In the genomic region with DNA sequence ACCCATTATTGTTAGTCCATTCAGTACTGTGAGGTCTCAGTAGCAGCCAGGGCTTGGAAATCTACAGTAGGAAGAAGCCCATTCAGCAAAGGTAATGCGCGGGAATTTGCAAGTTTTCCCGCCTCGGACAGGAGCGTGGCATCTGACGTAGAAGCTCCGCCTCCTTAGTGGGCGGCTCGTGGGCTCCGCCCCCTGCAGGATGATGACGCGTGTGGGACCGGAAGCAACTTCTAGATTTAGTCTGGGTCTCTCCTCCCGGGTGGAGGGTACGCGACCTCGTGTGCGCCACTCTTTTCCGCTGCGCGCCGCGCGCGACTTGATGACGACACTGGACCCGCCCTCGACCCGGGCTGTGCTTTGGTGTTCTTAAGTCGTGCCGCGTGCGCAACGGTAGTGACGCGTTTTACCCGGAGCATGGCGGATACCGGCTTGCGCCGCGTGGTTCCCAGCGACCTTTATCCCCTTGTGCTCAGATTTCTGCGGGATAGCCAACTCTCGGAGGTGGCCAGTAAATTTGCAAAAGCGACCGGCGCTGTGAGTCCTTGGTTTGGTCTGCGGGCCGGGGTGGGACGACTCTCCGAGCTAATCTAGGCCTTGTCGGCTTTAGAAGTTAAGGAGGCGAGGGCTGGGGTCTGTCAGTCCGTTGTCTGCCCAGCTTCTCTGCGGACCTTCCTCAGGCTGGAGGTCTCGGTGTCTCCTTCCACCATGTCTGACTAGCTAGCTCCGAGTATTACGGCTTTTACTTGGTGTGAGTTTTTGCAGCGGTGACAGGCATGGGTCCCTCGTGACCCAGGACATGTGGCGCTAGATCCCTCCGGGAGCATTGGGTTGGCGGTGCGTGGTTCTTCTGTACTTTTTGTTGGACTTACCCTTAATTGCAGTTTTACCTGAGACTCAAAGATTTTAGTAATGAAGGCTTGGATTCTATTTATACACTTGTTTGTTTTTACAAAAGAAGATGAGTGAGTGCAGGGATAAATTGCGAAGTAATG, we compare ENCODE assay signal across 8 mouse cellular contexts. TPM values are rescaled to one million over a fixed set of nuclear protein-coding genes. Genes with fewer than 3 reads are reported as not detected.
A peak's percentile ranks its signal among the peaks of the same experiment; 100 is the strongest.
DNase-seq lines count a peak whose midpoint lies in the region; ATAC-seq and TF ChIP-seq lines count a peak whose summit lies in the region.

Gene Nolc1, plus strand, starts transcription at position 248 of the 992 bp plus-strand sequence.

- peaks cover 42% of the 10 kb centered on the region for H3K79me2 ChIP-seq in MEL (ENCODE audit: control insufficient read depth, insufficient read depth, low read length, poor library complexity)

- H3K36me3 ChIP-seq in MEL (ENCODE audit: control insufficient read depth in 1 of 2, insufficient read depth in 2 of 2, low read length in 2 of 2) = peaks cover 16 to 18% of the 10 kb centered on the region in 2 experiments
- peaks cover 43% of the 10 kb centered on the region for H3K36me3 ChIP-seq in forebrain, postnatal 0 days (ENCODE audit: insufficient read depth)
- peaks cover 46% of the 10 kb centered on the region for H3K36me3 ChIP-seq in lung, embryonic 15.5 days

- peak within 1 kb of the TSS; percentile 66 for H3K4me2 ChIP-seq in forebrain, postnatal 0 days (ENCODE audit: low read depth)
- peak within 1 kb of the TSS; percentile 58 for H3K4me2 ChIP-seq in lung, embryonic 15.5 days

- H3K9ac ChIP-seq in MEL (ENCODE audit: control insufficient read depth, low read depth, low read length, poor library complexity, severe bottlenecking) = peak within 1 kb of the TSS; percentile 83
- peak within 1 kb of the TSS; percentile 66 for H3K9ac ChIP-seq in forebrain, postnatal 0 days
- peak within 1 kb of the TSS; percentile 70 for H3K9ac ChIP-seq in lung, embryonic 15.5 days

- no peak for TF ChIP-seq RAD21 in MEL (IDR thresholded peaks at IDR 0.05; ENCODE audit: low read depth, low read length)

- no peak; a peak in 1 of 4 replicates for TF ChIP-seq EP300 in MEL (IDR thresholded peaks at IDR 0.05; ENCODE audit: low read depth in 1 of 2, low read length in 2 of 2)

- H3K27me3 ChIP-seq in MEL (ENCODE audit: control insufficient read depth in 1 of 2, insufficient read depth in 2 of 2, low read length in 2 of 2) = no peaks in the 10 kb centered on the region
- no peaks in the 10 kb centered on the region for H3K27me3 ChIP-seq in cerebellum, adult 2 months (ENCODE audit: control insufficient read depth, insufficient read depth, low read length)
- no peaks in the 10 kb centered on the region for H3K27me3 ChIP-seq in forebrain, postnatal 0 days (ENCODE audit: insufficient read depth, low read length)
- no peaks in the 10 kb centered on the region for H3K27me3 ChIP-seq in lung, embryonic 15.5 days

- H3K27ac ChIP-seq in MEL (ENCODE audit: control insufficient read depth, low read depth, low read length) = peak within 1 kb of the TSS; percentile 74
- no peak within 1 kb of the TSS for H3K27ac ChIP-seq in cerebellum, adult 2 months (ENCODE audit: insufficient read depth, low read length)
- H3K27ac ChIP-seq in forebrain, postnatal 0 days (ENCODE audit: low read depth, low read length) = peak within 1 kb of the TSS; percentile 76
- peak within 1 kb of the TSS; percentile 41 for H3K27ac ChIP-seq in lung, embryonic 15.5 days

- peak; percentile 91 to 99 for TF ChIP-seq POLR2A in MEL (IDR thresholded peaks at IDR 0.05; ENCODE audit: control insufficient read depth in 1 of 2, insufficient read depth in 1 of 2, low read depth in 1 of 2, low read length in 2 of 2, poor library complexity in 1 of 2)
- peak; percentile 73 for TF ChIP-seq POLR2A in cerebellum, adult 2 months (IDR thresholded peaks at IDR 0.05; ENCODE audit: borderline replicate concordance, insufficient read depth, low read length)

- H3K4me3 ChIP-seq in MEL (ENCODE audit: control insufficient read depth in 1 of 2, insufficient read depth in 1 of 2, low read depth in 2 of 2, low read length in 2 of 2) = peak within 1 kb of the TSS; percentile 89 to 91
- H3K4me3 ChIP-seq in cerebellum, adult 2 months (replicated peaks; ENCODE audit: insufficient read depth, low read depth, low read length) = peak within 1 kb of the TSS; percentile 67
- H3K4me3 ChIP-seq in forebrain, postnatal 0 days (ENCODE audit: low read depth, low read length) = peak within 1 kb of the TSS; percentile 90
- H3K4me3 ChIP-seq in lung, embryonic 15.5 days = peak within 1 kb of the TSS; percentile 84

- peaks cover 2 to 10% of the 10 kb centered on the region in 2 experiments; a peak in 3 of 4 replicates for H3K4me1 ChIP-seq in MEL (ENCODE audit: control insufficient read depth in 1 of 2, insufficient read depth in 2 of 2, low read length in 2 of 2)
- H3K4me1 ChIP-seq in cerebellum, adult 2 months (ENCODE audit: control insufficient read depth, insufficient read depth, low read length) = no peaks in the 10 kb centered on the region
- H3K4me1 ChIP-seq in forebrain, postnatal 0 days (ENCODE audit: insufficient read depth) = peaks cover 9% of the 10 kb centered on the region; the same call in 1 of the 2 replicates
- peaks cover 16% of the 10 kb centered on the region for H3K4me1 ChIP-seq in lung, embryonic 15.5 days

- WGBS in cerebellum, adult 2 months = under 1% methylated on average over 66 of the region's 66 CpGs
- under 1% methylated on average over 66 of the region's 66 CpGs for WGBS in forebrain, postnatal 0 days
- under 1% methylated on average over 66 of the region's 66 CpGs for WGBS in lung, embryonic 15.5 days

- peak; percentile 98 for ATAC-seq in forebrain, postnatal 0 days
- ATAC-seq in lung, embryonic 15.5 days (ENCODE audit: borderline replicate concordance, extremely low read depth, low FRiP score, low TSS enrichment) = peak; percentile 97

- peak; percentile 100 for DNase-seq in MEL (ENCODE audit: low read depth, low spot score)
- peak; percentile 99 for DNase-seq in cerebellum, adult 2 months
- peak; percentile 99 for DNase-seq in forebrain, postnatal 0 days
- DNase-seq in heart, postnatal 4 days = peak; percentile 99
- DNase-seq in layer of hippocampus, adult 8-10 months (ENCODE audit: low spot score in 2 of 2) = peak; percentile 99
- DNase-seq in ovary, adult 18-20 months (ENCODE audit: low spot score) = peak; percentile 98
- DNase-seq in thymus, postnatal 0 days (ENCODE audit: low spot score) = peak; percentile 100

- no peaks in the 10 kb centered on the region for H3K9me3 ChIP-seq in MEL (replicated peaks; ENCODE audit: insufficient read depth, low read length)
- H3K9me3 ChIP-seq in forebrain, postnatal 0 days (ENCODE audit: low read length) = no peaks in the 10 kb centered on the region
- no peaks in the 10 kb centered on the region for H3K9me3 ChIP-seq in lung, embryonic 15.5 days

- no peak for TF ChIP-seq CTCF in MEL (IDR thresholded peaks at IDR 0.05 in 2 of 3, conservative IDR thresholded peaks at IDR 0.05 in 1 of 3; ENCODE audit: control insufficient read depth in 1 of 3, insufficient read depth in 1 of 3, low read depth in 2 of 3, low read length in 3 of 3, poor library complexity in 1 of 3, severe bottlenecking in 1 of 3)
- TF ChIP-seq CTCF in cerebellum, adult 2 months (IDR thresholded peaks at IDR 0.05; ENCODE audit: borderline replicate concordance, insufficient read depth, low read depth, low read length) = no peak
- TF ChIP-seq CTCF in forebrain, postnatal 0 days (IDR thresholded peaks at IDR 0.05; ENCODE audit: low read depth) = 0 out of 2 replicates have a peak, but pooled peaks have one; percentile 9

TF ChIP-seq in MEL, 35 proteins besides CTCF, POLR2A, EP300 and RAD21 (continues in another document):
- TF ChIP-seq GATA1 (IDR thresholded peaks at IDR 0.05; ENCODE audit: low read depth, low read length) (no peak), ZNF384 (IDR thresholded peaks at IDR 0.05; ENCODE audit: low read depth, low read length) (no peak), JUND (IDR thresholded peaks at IDR 0.05; ENCODE audit: low read depth, low read length) (no peak), CHD2 (IDR thresholded peaks at IDR 0.05; ENCODE audit: low read length) (no peak), ETS1 (IDR thresholded peaks at IDR 0.05; ENCODE audit: low read depth, low read length) (peak; percentile 74; the same call in 1 of the 2 replicates), USF1 (IDR thresholded peaks at IDR 0.05; ENCODE audit: low read depth, low read length) (peak; percentile 78), SMC3 (IDR thresholded peaks at IDR 0.05; ENCODE audit: low read depth, low read length) (no peak), KAT2A (conservative IDR thresholded peaks at IDR 0.05; ENCODE audit: low read depth, low read length) (peak; percentile 88), MAX (IDR thresholded peaks at IDR 0.05; ENCODE audit: low read length) (peak; percentile 98), ZKSCAN1 (IDR thresholded peaks at IDR 0.05; ENCODE audit: low read depth, low read length) (no peak), MYB (IDR thresholded peaks at IDR 0.05; ENCODE audit: low read depth, low read length) (no peak), MXI1 (IDR thresholded peaks at IDR 0.05; ENCODE audit: low read depth, low read length) (peak; percentile 100), UBTF (IDR thresholded peaks at IDR 0.05; ENCODE audit: borderline replicate concordance, insufficient read depth, low read depth, low read length) (0 out of 2 replicates have a peak, but pooled peaks have one; percentile 87), TCF12 (IDR thresholded peaks at IDR 0.05; ENCODE audit: low read depth, low read length) (peak; percentile 70), MAFK (IDR thresholded peaks at IDR 0.05; ENCODE audit: borderline replicate concordance, low read depth, low read length) (no peak), ELF1 (IDR thresholded peaks at IDR 0.05; ENCODE audit: low read depth, low read length) (peak; percentile 92), RCOR1 (IDR thresholded peaks at IDR 0.05; ENCODE audit: low read depth, low read length) (no peak), HCFC1 (IDR thresholded peaks at IDR 0.05; ENCODE audit: low read depth, low read length) (peak; percentile 98), TBP (IDR thresholded peaks at IDR 0.05; ENCODE audit: low read depth, low read length) (peak; percentile 88), SIN3A (IDR thresholded peaks at IDR 0.05; ENCODE audit: low read length) (peak; percentile 99), NRF1 (IDR thresholded peaks at IDR 0.05; ENCODE audit: insufficient read depth, low read depth, low read length, poor library complexity, severe bottlenecking) (peak; percentile 75)

RNA-seq across cellular contexts. Expression of gene Nolc1, which starts in this region (rescaled TPM):
- total RNA-seq in MEL (2012; rRNA removed) = 276 and 294 TPM in 2 replicates
- polyA plus RNA-seq in MEL (2012; ENCODE audit: insufficient read depth in 1 of 2, insufficient read length in 2 of 2, low read depth in 1 of 2, low replicate concordance in 2 of 2, missing spikeins in 1 of 2) = 100 to 1,000 TPM; 213 to 753 TPM
- polyA plus RNA-seq in cerebellum, adult 2 months (2012; rRNA removed) = 38.8 and 38.9 TPM in 2 replicates
- total RNA-seq in forebrain, postnatal 0 days (2014; rRNA removed) = 38.0 and 51.6 TPM in 2 replicates
- polyA plus RNA-seq in forebrain, postnatal 0 days (2015; fragmentation: Nextera tagmentation; extraction: Ambion mirVana) = 49.7 and 67.3 TPM in 2 replicates
- total RNA-seq in heart, postnatal 4 days (2021) = 10 to 100 TPM; 31.4 to 32.0 TPM
- 10 to 100 TPM; 44.8 to 51.0 (median 47.7) TPM for total RNA-seq in layer of hippocampus, adult 8-10 months (2022)
- polyA plus RNA-seq in lung, embryonic 15.5 days (2015; fragmentation: Nextera tagmentation; extraction: Ambion mirVana) = 76.4 and 77.7 TPM in 2 replicates
- 90.2 and 102 TPM in 2 replicates for polyA plus RNA-seq in thymus, postnatal 0 days (2015; fragmentation: Nextera tagmentation; extraction: Ambion mirVana)
